Mouse (Mus musculus): ENCODE data around the gene Vdac2. TPM values are rescaled to one million over a fixed set of nuclear protein-coding genes. Genes with fewer than 3 reads are reported as not detected.

Gene Vdac2
- polyA plus RNA-seq (2012; rRNA removed): 54.2 and 80.9 TPM in 2 replicates
- polyA plus RNA-seq (2014; fragmentation: Nextera tagmentation; extraction: Ambion mirVana): 126 and 134 TPM in 2 replicates

DNA sequence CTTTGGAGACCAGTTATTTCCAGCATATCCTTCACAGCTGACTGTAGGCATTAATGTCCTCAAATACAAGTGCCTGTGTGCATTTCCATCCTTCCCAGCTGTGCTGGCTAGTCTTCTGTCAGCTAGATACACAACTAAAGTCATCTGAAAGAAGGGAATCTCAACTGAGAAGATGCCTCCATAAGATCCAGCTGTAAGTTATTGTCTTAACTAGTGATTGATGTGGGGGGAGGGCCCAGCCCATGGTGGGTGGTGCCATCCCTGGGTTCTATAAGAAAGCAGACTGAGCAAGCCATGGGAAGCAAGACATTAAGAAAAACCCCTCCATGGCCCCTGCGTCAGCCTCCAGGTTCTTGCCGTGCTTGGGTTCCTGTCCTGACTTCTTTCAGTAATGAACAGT, at the start of gene Vdac2:
Gene Vdac2 (plus strand): TSS at position 301 of the 400 bp plus-strand sequence.
- Histone ChIP-seq H3K9me3 (ENCODE audit: control insufficient read depth, low read length) (no peaks in the 10 kb centered on the region), H3K4me1 (replicated peaks; ENCODE audit: control insufficient read depth in 2 of 2, insufficient read depth in 2 of 2, low read length in 1 of 2) (peaks cover 26 to 40% of the 10 kb centered on the region in 2 experiments), H3K4me2 (ENCODE audit: low read depth) (no peak within 1 kb of the TSS), H3K27me3 (ENCODE audit: control insufficient read depth, insufficient read depth, low read length) (no peaks in the 10 kb centered on the region), H3K36me3 (replicated peaks; ENCODE audit: control insufficient read depth, insufficient read depth, low read depth) (no peaks in the 10 kb centered on the region), H3K9ac (replicated peaks) (no peak within 1 kb of the TSS), H3K27ac (peak within 1 kb of the TSS; percentile 89; the same call in 1 of the 2 replicates), H3K4me3 (ENCODE audit: insufficient read depth in 1 of 2, low read depth in 2 of 2, low read length in 2 of 2) (no peak within 1 kb of the TSS)
- 78% methylated on average over 2 of the region's 2 CpGs for WGBS (ENCODE audit: insufficient replicate concordance)
- no peak for TF ChIP-seq CTCF (IDR thresholded peaks at IDR 0.05; ENCODE audit: low read depth)
- TF ChIP-seq EP300 (IDR thresholded peaks at IDR 0.05; ENCODE audit: low read depth): no peak
- DNase-seq (ENCODE audit: low read depth in 3 of 3, low spot score in 3 of 3): no peak
- no peak for ATAC-seq (ENCODE audit: insufficient read depth)

DNA sequence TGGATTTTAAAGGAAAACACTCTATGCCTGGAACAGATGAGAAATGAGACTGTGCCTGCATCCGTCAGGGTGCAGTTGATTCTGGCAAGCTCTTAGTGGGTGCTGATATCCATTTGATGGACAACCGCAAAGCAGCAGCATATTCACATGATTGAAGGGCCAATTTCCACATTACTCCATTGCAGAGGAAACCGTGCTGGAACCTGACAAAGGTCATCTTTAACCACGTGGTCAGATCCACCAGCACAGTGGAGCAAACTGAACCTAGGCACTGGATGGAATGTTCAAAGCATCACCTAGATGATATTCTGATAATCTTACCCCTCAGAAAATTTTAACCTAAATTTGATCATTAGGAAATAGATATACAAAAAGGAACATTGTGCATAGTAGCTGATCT, 48.8 kb upstream of the Vdac2 start:
- no peak overlapping the region for H3K9ac ChIP-seq (replicated peaks)
- DNase-seq (ENCODE audit: low read depth in 3 of 3, low spot score in 3 of 3) (no peak), ATAC-seq (ENCODE audit: insufficient read depth) (no peak)
- WGBS (ENCODE audit: insufficient replicate concordance): 72% methylated on average over 4 of the region's 4 CpGs
- H3K36me3 ChIP-seq (replicated peaks; ENCODE audit: control insufficient read depth, insufficient read depth, low read depth): no peaks in the 10 kb centered on the region; the same call in 1 of the 2 replicates
- no peaks in the 10 kb centered on the region for H3K4me1 ChIP-seq (replicated peaks; ENCODE audit: control insufficient read depth in 2 of 2, insufficient read depth in 2 of 2, low read length in 1 of 2)
- no peak overlapping the region for H3K4me2 ChIP-seq (ENCODE audit: low read depth)
- no peaks in the 10 kb centered on the region for H3K9me3 ChIP-seq (ENCODE audit: control insufficient read depth, low read length)
- no peak for TF ChIP-seq EP300 (IDR thresholded peaks at IDR 0.05; ENCODE audit: low read depth)
- TF ChIP-seq CTCF (IDR thresholded peaks at IDR 0.05; ENCODE audit: low read depth): no peak
- H3K4me3 ChIP-seq (ENCODE audit: insufficient read depth in 1 of 2, low read depth in 2 of 2, low read length in 2 of 2): no peak overlapping the region
- no peaks in the 10 kb centered on the region for H3K27me3 ChIP-seq (ENCODE audit: control insufficient read depth, insufficient read depth, low read length)
- H3K27ac ChIP-seq: no peak overlapping the region

DNA sequence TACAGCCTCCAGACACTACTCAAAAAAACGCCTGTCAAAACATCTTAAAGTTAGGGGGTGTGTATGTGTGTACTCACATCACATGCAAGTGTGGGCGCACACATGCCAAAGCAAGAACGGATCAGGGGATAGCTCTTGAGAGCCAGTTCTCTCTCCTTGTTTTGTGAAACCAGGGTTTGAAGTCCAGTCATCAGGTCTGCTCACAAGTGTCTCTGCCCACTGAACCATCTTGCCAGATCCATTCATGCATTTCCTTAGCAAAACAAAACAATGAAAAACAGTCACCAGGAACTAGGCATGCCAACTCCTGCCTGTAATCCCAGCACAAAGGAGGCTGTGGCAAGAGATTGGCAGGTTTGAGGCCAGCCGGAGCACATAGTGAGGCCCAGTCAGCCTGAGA, 38.5 kb upstream of the Vdac2 start:
- WGBS (ENCODE audit: insufficient replicate concordance): 76% methylated on average over 4 of the region's 4 CpGs
- Histone ChIP-seq H3K4me1 (replicated peaks; ENCODE audit: control insufficient read depth in 2 of 2, insufficient read depth in 2 of 2, low read length in 1 of 2) (no peaks in the 10 kb centered on the region), H3K9me3 (ENCODE audit: control insufficient read depth, low read length) (no peaks in the 10 kb centered on the region), H3K27me3 (ENCODE audit: control insufficient read depth, insufficient read depth, low read length) (no peaks in the 10 kb centered on the region), H3K9ac (replicated peaks) (no peak overlapping the region), H3K4me3 (ENCODE audit: insufficient read depth in 1 of 2, low read depth in 2 of 2, low read length in 2 of 2) (no peak overlapping the region), H3K27ac (no peak overlapping the region), H3K36me3 (replicated peaks; ENCODE audit: control insufficient read depth, insufficient read depth, low read depth) (peaks cover 5% of the 10 kb centered on the region; the same call in 1 of the 2 replicates), H3K4me2 (ENCODE audit: low read depth) (no peak overlapping the region)
- DNase-seq (ENCODE audit: low read depth in 3 of 3, low spot score in 3 of 3) (no peak), ATAC-seq (ENCODE audit: insufficient read depth) (no peak)
- no peak for TF ChIP-seq CTCF (IDR thresholded peaks at IDR 0.05; ENCODE audit: low read depth)
- no peak for TF ChIP-seq EP300 (IDR thresholded peaks at IDR 0.05; ENCODE audit: low read depth)

DNA sequence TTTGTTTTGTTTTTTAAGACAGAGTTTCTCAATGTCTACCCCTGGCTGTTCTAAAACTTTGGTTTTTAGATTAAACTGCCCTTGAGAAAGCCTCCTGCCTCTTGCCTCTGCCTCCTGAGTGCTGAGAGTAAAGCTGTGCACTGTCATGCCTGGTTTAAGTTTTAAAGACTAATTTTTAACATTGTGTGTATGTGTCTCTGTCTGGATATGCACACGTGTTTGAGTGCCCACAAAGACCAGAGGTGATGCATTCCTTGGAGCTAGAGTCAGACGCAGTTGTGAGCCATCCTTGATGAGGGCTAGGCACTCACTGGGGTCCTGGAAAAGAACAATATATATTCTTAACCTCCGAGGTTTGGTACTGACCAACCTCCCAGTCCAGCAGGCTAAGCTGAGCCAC, 37.7 kb upstream of the Vdac2 start:
- Histone ChIP-seq H3K36me3 (replicated peaks; ENCODE audit: control insufficient read depth, insufficient read depth, low read depth) (peaks cover 5% of the 10 kb centered on the region), H3K27me3 (ENCODE audit: control insufficient read depth, insufficient read depth, low read length) (no peaks in the 10 kb centered on the region), H3K9me3 (ENCODE audit: control insufficient read depth, low read length) (no peaks in the 10 kb centered on the region), H3K4me2 (ENCODE audit: low read depth) (no peak overlapping the region), H3K9ac (replicated peaks) (no peak overlapping the region), H3K4me1 (replicated peaks; ENCODE audit: control insufficient read depth in 2 of 2, insufficient read depth in 2 of 2, low read length in 1 of 2) (no peaks in the 10 kb centered on the region), H3K27ac (no peak overlapping the region), H3K4me3 (ENCODE audit: insufficient read depth in 1 of 2, low read depth in 2 of 2, low read length in 2 of 2) (no peak overlapping the region)
- DNase-seq (ENCODE audit: low read depth in 3 of 3, low spot score in 3 of 3) (no peak), ATAC-seq (ENCODE audit: insufficient read depth) (no peak)
- TF ChIP-seq EP300 (IDR thresholded peaks at IDR 0.05; ENCODE audit: low read depth): no peak
- no peak for TF ChIP-seq CTCF (IDR thresholded peaks at IDR 0.05; ENCODE audit: low read depth)
- 73% methylated on average over 3 of the region's 3 CpGs for WGBS (ENCODE audit: insufficient replicate concordance)

DNA sequence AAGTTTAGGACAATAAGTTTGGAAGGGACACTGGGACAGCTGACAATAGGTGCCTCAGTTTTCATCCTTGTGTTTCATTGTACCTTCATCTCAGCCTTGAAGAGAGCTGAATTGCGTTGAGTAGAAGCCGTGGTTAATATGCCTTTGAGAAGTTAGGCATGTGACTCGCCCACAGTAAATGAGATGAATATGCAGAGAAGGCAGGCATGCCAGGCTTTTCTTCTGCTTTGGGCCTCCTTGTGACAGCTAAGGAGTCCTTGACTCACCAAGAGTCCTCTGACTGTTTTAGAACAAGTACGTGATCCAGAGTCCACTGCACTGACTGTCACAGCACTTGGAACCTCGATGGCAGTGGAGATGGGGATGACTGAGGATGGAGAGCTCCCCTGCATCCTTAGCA, 36.9 kb upstream of the Vdac2 start:
- peaks cover 5% of the 10 kb centered on the region for H3K36me3 ChIP-seq (replicated peaks; ENCODE audit: control insufficient read depth, insufficient read depth, low read depth)
- WGBS (ENCODE audit: insufficient replicate concordance): 79% methylated on average over 5 of the region's 5 CpGs
- no peaks in the 10 kb centered on the region for H3K4me1 ChIP-seq (replicated peaks; ENCODE audit: control insufficient read depth in 2 of 2, insufficient read depth in 2 of 2, low read length in 1 of 2)
- no peaks in the 10 kb centered on the region for H3K27me3 ChIP-seq (ENCODE audit: control insufficient read depth, insufficient read depth, low read length)
- TF ChIP-seq CTCF (IDR thresholded peaks at IDR 0.05; ENCODE audit: low read depth): no peak
- no peak for TF ChIP-seq EP300 (IDR thresholded peaks at IDR 0.05; ENCODE audit: low read depth)
- no peak overlapping the region for H3K4me2 ChIP-seq (ENCODE audit: low read depth)
- H3K27ac ChIP-seq: no peak overlapping the region
- no peak overlapping the region for H3K4me3 ChIP-seq (ENCODE audit: insufficient read depth in 1 of 2, low read depth in 2 of 2, low read length in 2 of 2)
- no peaks in the 10 kb centered on the region for H3K9me3 ChIP-seq (ENCODE audit: control insufficient read depth, low read length)
- DNase-seq (ENCODE audit: low read depth in 3 of 3, low spot score in 3 of 3) (no peak), ATAC-seq (ENCODE audit: insufficient read depth) (no peak)
- H3K9ac ChIP-seq (replicated peaks): no peak overlapping the region
